Mouse (Mus musculus): Measurements from ENCODE around the gene Nxph3. TPM values are rescaled to one million over a fixed set of nuclear protein-coding genes. Genes with fewer than 3 reads are reported as not detected.

The Nxph3 gene
- polyA plus RNA-seq (2012; rRNA removed): 30.2 and 33.4 TPM in 2 replicates

- Histone ChIP-seq H3K4me1 (ENCODE audit: control insufficient read depth, insufficient read depth, low read length) (no peaks in the 10 kb centered on the region), H3K27ac (ENCODE audit: insufficient read depth, low read length) (no peak within 1 kb of the TSS), H3K4me3 (ENCODE audit: insufficient read depth, low read length) (peak within 1 kb of the TSS; percentile 52)
- no peak for TF ChIP-seq POLR2A (IDR thresholded peaks at IDR 0.05; ENCODE audit: extremely low read depth, insufficient read depth, low read length)
- TF ChIP-seq CTCF (IDR thresholded peaks at IDR 0.05; ENCODE audit: extremely low read depth, insufficient read depth, low read length): no peak
These were observed at the start of gene Nxph3 for GRCm38 (mm10) chr11:95514298-95514861. Gene Nxph3, minus strand, starts transcription at chr11:95514570.

GRCm38 (mm10) chr11:95563849-95564248 lies 49.5 kb upstream of the Nxph3 start:
- H3K27ac ChIP-seq (ENCODE audit: insufficient read depth, low read length): no peak overlapping the region
- H3K4me3 ChIP-seq (ENCODE audit: insufficient read depth, low read length): no peak overlapping the region
- TF ChIP-seq POLR2A (IDR thresholded peaks at IDR 0.05; ENCODE audit: extremely low read depth, insufficient read depth, low read length) (no peak), CTCF (IDR thresholded peaks at IDR 0.05; ENCODE audit: extremely low read depth, insufficient read depth, low read length) (no peak)
- no peaks in the 10 kb centered on the region for H3K4me1 ChIP-seq (ENCODE audit: control insufficient read depth, insufficient read depth, low read length)

- peaks cover 1% of the 10 kb centered on the region; the same call in 1 of the 2 replicates for H3K4me1 ChIP-seq (ENCODE audit: control insufficient read depth, insufficient read depth, low read length)
- no peak for TF ChIP-seq POLR2A (IDR thresholded peaks at IDR 0.05; ENCODE audit: extremely low read depth, insufficient read depth, low read length)
- no peak overlapping the region for H3K4me3 ChIP-seq (ENCODE audit: insufficient read depth, low read length)
- H3K27ac ChIP-seq (ENCODE audit: insufficient read depth, low read length): no peak overlapping the region
These were observed 46.4 kb upstream of the Nxph3 start for GRCm38 (mm10) chr11:95560773-95561172.

- TF ChIP-seq CTCF (IDR thresholded peaks at IDR 0.05; ENCODE audit: extremely low read depth, insufficient read depth, low read length) (no peak), POLR2A (IDR thresholded peaks at IDR 0.05; ENCODE audit: extremely low read depth, insufficient read depth, low read length) (no peak)
- Histone ChIP-seq H3K4me1 (ENCODE audit: control insufficient read depth, insufficient read depth, low read length) (peaks cover 1% of the 10 kb centered on the region; the same call in 1 of the 2 replicates), H3K27ac (ENCODE audit: insufficient read depth, low read length) (no peak overlapping the region), H3K4me3 (ENCODE audit: insufficient read depth, low read length) (no peak overlapping the region)
These were observed 45.4 kb upstream of the Nxph3 start for GRCm38 (mm10) chr11:95559761-95560160.

GRCm38 (mm10) chr11:95557719-95558118 lies 43.3 kb upstream of the Nxph3 start:
- no peak overlapping the region for H3K4me3 ChIP-seq (ENCODE audit: insufficient read depth, low read length)
- H3K4me1 ChIP-seq (ENCODE audit: control insufficient read depth, insufficient read depth, low read length): peaks cover 1% of the 10 kb centered on the region; the same call in 1 of the 2 replicates
- H3K27ac ChIP-seq (ENCODE audit: insufficient read depth, low read length): no peak overlapping the region
- TF ChIP-seq CTCF (IDR thresholded peaks at IDR 0.05; ENCODE audit: extremely low read depth, insufficient read depth, low read length) (no peak), POLR2A (IDR thresholded peaks at IDR 0.05; ENCODE audit: extremely low read depth, insufficient read depth, low read length) (no peak)

GRCm38 (mm10) chr11:95557032-95557431 lies 42.7 kb upstream of the Nxph3 start:
- Histone ChIP-seq H3K4me3 (ENCODE audit: insufficient read depth, low read length) (no peak overlapping the region), H3K27ac (ENCODE audit: insufficient read depth, low read length) (no peak overlapping the region), H3K4me1 (ENCODE audit: control insufficient read depth, insufficient read depth, low read length) (peaks cover 1% of the 10 kb centered on the region; the same call in 1 of the 2 replicates)
- TF ChIP-seq POLR2A (IDR thresholded peaks at IDR 0.05; ENCODE audit: extremely low read depth, insufficient read depth, low read length) (no peak), CTCF (IDR thresholded peaks at IDR 0.05; ENCODE audit: extremely low read depth, insufficient read depth, low read length) (no peak)

- no peak overlapping the region for H3K4me3 ChIP-seq (ENCODE audit: insufficient read depth, low read length)
- TF ChIP-seq CTCF (IDR thresholded peaks at IDR 0.05; ENCODE audit: extremely low read depth, insufficient read depth, low read length) (no peak), POLR2A (IDR thresholded peaks at IDR 0.05; ENCODE audit: extremely low read depth, insufficient read depth, low read length) (no peak)
- no peak overlapping the region for H3K27ac ChIP-seq (ENCODE audit: insufficient read depth, low read length)
- peaks cover 1% of the 10 kb centered on the region; the same call in 1 of the 2 replicates for H3K4me1 ChIP-seq (ENCODE audit: control insufficient read depth, insufficient read depth, low read length)
These were observed 40.9 kb upstream of the Nxph3 start for GRCm38 (mm10) chr11:95555279-95555678.

- H3K27ac ChIP-seq (ENCODE audit: insufficient read depth, low read length): no peak overlapping the region
- no peaks in the 10 kb centered on the region for H3K4me1 ChIP-seq (ENCODE audit: control insufficient read depth, insufficient read depth, low read length)
- TF ChIP-seq CTCF (IDR thresholded peaks at IDR 0.05; ENCODE audit: extremely low read depth, insufficient read depth, low read length) (no peak), POLR2A (IDR thresholded peaks at IDR 0.05; ENCODE audit: extremely low read depth, insufficient read depth, low read length) (no peak)
- H3K4me3 ChIP-seq (ENCODE audit: insufficient read depth, low read length): no peak overlapping the region
These were observed 36.1 kb upstream of the Nxph3 start for GRCm38 (mm10) chr11:95550301-95551021.

GRCm38 (mm10) chr11:95546021-95546782 lies 31.8 kb upstream of the Nxph3 start:
- H3K27ac ChIP-seq (ENCODE audit: insufficient read depth, low read length): no peak overlapping the region
- no peak overlapping the region for H3K4me3 ChIP-seq (ENCODE audit: insufficient read depth, low read length)
- H3K4me1 ChIP-seq (ENCODE audit: control insufficient read depth, insufficient read depth, low read length): no peaks in the 10 kb centered on the region
- no peak for TF ChIP-seq POLR2A (IDR thresholded peaks at IDR 0.05; ENCODE audit: extremely low read depth, insufficient read depth, low read length)
- no peak for TF ChIP-seq CTCF (IDR thresholded peaks at IDR 0.05; ENCODE audit: extremely low read depth, insufficient read depth, low read length)
